Mouse (Mus musculus): ENCODE measurements around the gene Krtap12-1.
A peak's percentile ranks its signal among the peaks of the same experiment; 100 is the strongest.
"Not testable (repeated sequence)": the region's sequence is repeated elsewhere in the genome, so short reads cannot be mapped to it uniquely, and the experiment has no call there.

The Krtap12-1 gene

GRCm38 (mm10) chr10:77750686-77751085 is 30.3 kb downstream of the Krtap12-1 start:
- peak; percentile 57 to 64 for DNase-seq

GRCm38 (mm10) chr10:77751254-77751653 is 30.9 kb downstream of the Krtap12-1 start, which contains the start of gene Gm9736:
TSS of gene Gm9736 (minus strand) at chr10:77751354.
- not testable (repeated sequence) for DNase-seq

- DNase-seq: not testable (repeated sequence)
Observed at GRCm38 (mm10) chr10:77752312-77752711, 31.9 kb downstream of the Krtap12-1 start.

GRCm38 (mm10) chr10:77753448-77753847 is 33.0 kb downstream of the Krtap12-1 start:
- no peak for DNase-seq

GRCm38 (mm10) chr10:77759582-77759981 is 39.2 kb downstream of the Krtap12-1 start, which contains the start of gene Gm3233:
TSS of gene Gm3233 (minus strand) at chr10:77759682.
- not testable (repeated sequence) for DNase-seq

- DNase-seq: no peak
Observed at GRCm38 (mm10) chr10:77769727-77770126, 49.3 kb downstream of the Krtap12-1 start.
